Mouse (Mus musculus): ENCODE results near the gene Ipcef1.

The Ipcef1 gene

GRCm38 (mm10) chr10:7052315-7053017, at the start of gene Ipcef1:
Ipcef1 (minus strand) TSS chr10:7052478.
- DNase-seq (ENCODE audit: low spot score in 2 of 2): no peak

- DNase-seq (ENCODE audit: low spot score in 2 of 2): no peak
Measured at GRCm38 (mm10) chr10:7077971-7078370, 25.7 kb upstream of the Ipcef1 start.

DNA sequence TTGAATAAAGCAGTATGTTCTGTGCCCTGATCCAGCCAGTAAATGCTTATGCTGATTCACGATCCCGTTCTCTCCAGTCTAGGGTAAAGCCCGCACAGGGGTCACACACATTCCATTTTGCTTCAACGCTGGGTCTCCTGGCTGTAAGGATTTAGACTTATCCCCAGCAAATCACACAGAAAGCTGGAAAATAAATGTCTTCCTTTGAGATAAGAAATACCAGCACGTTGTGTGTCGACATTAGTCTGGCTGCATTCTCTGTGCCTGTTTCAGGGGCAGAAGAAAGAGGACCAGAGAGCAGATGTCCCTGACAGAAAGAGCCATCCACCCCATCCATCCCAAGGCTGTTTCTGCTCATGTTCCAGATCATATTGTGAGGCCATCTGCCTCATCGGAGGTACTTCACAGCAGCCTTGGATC, 25.1 kb upstream of the Ipcef1 start:
- DNase-seq (ENCODE audit: low spot score in 2 of 2): no peak

DNA sequence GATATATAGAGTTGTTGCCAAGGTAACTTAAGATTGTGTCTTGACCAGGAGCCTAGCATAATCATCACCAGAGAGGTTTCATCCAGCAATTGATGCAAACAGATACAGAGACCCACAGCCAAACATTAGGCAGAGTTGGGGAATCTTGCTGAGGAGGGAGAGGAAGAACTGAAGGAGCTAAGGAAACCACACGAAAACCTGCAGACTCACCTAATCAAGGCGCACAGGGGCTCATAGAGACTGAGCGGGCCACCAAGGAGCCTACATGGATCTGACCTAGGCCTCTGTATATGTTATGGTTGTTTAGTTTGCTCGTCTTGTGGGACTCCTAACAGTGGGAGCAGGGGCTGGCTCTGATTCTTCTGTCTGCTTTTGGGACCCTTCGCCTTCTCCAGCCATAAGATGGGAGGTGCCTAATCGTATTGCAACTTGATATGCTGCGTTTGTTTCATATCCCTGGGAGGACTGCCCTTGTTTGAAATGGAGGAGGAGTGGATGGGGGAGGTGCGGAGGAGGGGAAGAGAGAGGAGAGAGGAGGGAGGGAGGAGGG, 24.5 kb upstream of the Ipcef1 start:
- DNase-seq (ENCODE audit: low spot score in 2 of 2): no peak

DNA sequence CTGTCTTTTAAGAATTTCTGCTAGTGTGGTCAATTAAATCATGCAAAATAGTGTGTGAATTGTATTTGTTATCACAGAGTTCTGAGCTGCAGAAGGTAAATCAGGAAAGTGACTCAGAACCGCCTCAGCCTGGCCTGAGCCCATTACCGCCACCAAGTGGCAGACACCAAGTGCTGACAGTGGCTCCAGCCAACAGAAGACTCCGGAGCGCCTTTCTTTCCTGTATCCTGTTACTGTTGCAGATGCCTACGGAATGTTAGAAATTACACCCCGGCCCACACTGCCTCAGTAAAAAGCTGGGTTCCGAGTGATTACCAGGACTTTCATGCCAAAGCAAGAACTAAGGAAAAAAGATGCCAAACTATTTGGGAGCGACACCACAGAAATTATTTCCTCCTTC, 23.9 kb upstream of the Ipcef1 start:
- DNase-seq (ENCODE audit: low spot score in 2 of 2): peak; percentile 7 to 58

DNA sequence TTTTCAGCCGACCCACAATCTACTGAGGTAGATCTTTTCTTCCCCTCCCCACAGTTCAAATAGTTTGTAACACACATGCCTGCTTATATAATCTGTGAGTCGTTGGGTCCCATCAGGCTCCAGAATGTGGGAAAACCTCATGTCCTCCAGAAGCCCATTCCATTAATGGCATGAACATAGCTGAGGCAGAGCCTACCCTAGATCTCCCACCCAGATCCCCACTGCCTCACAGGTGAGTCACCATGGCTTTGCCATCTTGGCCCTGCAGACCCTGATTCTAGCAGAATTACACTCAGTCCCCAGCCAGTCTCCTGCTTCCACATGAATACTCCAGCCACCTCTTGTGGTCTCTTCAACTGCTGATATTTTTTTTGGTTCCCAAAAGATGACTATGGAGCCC, 23.4 kb upstream of the Ipcef1 start:
- no peak for DNase-seq (ENCODE audit: low spot score in 2 of 2)

DNA sequence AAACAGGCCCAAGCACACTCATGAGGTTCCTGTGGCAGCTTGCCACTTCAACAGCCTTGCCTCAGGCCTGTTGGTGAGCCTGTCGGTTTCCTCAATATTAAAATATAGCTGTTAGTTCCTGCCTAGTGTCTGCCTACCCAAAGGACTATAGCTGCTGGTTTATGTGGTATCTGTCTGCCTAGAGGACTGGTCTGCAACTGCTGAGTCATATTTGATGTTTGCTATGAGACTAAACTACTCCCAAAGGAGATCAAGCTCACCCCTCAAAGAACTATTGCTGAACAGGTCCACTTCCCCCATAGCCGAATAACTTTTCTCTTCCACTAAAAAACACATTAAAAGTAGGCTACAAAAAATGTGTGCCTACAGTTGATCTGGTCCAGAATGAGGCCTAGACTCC, 22.0 kb upstream of the Ipcef1 start:
- DNase-seq (ENCODE audit: low spot score in 2 of 2): no peak

DNA sequence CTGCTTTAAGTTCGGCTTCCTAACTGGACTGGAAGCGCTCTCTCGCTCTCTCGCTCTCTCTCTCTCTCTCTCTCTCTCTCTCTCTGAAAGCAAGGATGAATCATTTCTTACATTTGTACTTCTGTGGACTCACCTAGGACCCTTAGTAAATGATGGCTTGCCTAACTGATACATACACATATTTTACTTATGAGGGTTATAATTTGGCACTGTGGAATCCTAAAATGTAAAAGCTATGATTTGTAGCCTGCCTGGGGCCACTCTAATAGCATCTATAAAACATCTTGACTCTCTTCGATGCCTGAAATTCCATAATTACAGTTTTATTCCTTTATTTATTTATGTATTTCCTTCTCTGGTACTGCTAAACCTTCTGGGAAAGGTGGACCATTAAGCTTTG, 18.6 kb upstream of the Ipcef1 start:
- DNase-seq (ENCODE audit: low spot score in 2 of 2): no peak

DNA sequence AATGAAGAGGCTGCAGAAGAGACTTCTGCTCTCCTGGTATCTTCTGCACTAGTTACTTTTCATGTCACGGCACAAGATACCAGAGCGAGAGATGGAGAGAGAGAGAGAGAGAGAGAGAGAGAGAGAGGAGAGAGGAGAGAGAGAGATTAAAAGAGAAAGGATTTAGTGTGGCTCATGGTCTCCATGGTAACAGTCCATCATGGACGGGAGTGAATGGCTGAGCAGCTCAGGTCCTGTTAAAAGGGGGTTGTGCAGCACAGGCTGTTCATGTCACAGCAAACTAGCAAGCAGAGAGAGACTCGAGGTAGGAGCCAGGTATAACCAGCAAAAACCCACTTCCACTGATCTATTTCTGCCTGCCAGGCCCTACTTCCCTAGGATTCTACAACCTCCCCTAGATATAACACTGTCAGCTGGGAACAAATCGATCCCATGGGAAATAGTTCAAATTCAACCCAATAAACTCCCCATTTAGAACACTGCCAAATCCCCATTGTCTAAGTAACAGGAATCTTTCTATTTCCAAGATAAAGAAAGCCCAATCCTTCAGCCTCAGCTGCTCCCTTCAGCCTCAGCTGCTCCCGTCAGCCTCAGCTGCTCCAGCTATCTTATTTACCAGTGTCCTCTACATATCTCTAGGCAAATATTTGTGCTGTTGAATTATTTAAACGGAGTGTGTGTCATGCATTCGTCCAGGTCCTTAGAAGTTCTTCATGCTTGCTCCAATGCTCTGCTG, 18.0 kb upstream of the Ipcef1 start:
- no peak for DNase-seq (ENCODE audit: low spot score in 2 of 2)

DNA sequence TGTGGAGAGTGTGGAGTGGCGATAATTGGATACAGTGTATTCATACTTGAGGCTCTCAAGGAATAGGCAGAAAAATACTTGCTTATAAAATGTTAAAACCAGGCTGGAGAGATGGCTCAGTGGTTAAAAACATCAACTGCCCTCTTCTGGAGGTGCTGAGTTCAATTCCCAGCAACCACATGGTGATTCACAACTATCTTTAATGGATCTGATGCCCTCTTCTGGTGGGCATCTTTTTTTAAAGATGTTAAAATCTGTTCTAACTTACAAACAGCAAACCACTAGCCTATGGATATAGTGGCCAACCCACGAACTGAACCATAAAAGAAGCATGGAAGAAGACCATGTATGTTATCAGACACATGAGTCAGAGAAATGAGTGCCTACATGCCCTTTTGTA, 16.8 kb upstream of the Ipcef1 start:
- no peak for DNase-seq (ENCODE audit: low spot score in 2 of 2)

- peak; percentile 7 to 19 for DNase-seq (ENCODE audit: low spot score in 2 of 2)
Measured at GRCm38 (mm10) chr10:7068608-7069007, 16.3 kb upstream of the Ipcef1 start.

DNA sequence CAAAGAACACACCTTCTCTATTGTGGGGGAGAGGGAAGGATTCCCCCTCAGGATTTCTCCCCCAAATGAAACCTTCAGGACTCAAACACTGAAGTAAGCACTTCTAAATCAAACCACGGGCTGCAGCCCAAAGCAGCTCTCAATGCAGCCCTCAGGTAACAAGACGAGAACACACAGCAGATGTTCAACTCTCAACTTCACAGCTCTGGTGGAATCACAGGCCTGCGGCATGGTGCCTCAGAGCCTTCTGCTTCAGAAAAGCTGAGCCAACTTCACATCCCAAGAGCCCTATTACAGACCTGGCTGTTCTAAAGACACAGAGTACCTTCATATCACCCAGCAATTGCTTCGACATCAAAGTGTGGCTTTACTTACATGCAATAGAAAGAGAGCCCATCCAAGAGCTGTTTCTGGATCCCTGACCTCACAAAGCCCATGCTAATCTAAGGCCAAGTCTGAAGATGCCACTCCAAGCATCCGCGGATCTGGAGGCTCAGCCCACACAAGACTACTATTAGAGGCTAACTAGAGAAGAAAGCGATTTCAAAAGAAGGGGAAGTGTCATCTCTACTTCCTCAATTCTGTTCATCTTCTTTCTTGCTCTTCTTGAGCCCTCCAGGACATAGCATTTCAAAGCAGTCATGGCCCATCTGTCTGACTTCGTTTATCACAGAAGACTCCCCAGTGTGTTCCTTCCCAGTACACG, 11.6 kb upstream of the Ipcef1 start:
- DNase-seq (ENCODE audit: low spot score in 2 of 2): no peak

DNA sequence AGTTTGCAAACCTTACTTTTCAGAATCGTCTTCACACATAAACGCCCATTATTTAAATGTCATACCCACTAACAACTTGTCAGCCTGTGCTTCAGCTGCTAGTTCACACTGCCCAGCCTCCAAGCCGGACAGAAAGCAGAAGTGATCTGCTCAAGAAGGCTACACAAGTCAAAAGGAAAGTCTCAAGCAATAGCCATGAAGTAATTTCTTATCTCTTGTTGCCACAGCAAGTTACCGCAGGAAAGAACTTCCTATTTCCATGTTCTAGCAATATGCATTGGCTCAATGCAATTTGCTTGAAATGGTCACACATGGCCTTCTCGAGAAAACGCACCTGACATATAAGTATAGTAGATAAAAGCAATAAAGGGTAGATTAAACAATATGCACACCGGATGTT, 10.7 kb upstream of the Ipcef1 start:
- DNase-seq (ENCODE audit: low spot score in 2 of 2): no peak

DNA sequence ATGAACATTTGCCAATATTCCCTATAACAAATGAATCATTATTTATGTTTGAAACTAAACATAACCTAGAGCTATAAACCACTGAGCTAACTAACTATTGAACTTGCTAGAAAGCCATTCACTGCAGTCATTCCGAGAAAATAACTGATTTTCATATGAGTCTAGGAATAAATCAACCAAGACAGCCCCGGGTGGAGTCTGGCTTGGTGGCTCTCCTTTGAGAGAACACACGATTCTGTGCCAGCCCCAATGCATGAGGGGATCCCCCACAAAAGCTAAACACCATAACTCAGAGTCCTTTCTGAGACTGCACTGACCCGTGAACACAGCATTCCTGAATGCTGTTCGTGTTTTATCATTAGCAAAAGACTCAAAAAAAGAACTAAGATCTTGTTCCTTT, 8.0 kb upstream of the Ipcef1 start:
- DNase-seq (ENCODE audit: low spot score in 2 of 2): no peak

GRCm38 (mm10) chr10:7057546-7057945, 5.3 kb upstream of the Ipcef1 start:
- DNase-seq (ENCODE audit: low spot score in 2 of 2): no peak

GRCm38 (mm10) chr10:7054560-7055205, 2.4 kb upstream of the Ipcef1 start:
- DNase-seq (ENCODE audit: low spot score in 2 of 2): no peak

DNA sequence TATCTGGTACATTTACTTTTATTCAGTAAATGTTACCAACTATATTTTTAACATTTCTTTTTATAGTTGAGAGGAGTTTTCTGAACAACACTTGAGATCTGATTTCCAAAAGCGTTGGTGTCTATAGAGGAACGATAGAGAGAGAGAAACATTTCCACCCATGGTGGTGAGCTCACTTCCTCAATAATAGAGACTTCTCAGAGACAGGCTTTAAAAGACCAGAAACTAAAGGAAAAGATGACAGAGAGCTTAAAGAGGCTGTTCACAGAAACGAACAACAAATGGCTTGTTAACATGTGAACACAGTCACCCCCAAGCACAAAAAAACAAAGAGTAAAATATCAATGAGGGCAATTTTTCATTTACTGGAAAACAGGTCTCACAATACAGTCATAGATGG, 2.4 kb downstream of the Ipcef1 start:
- DNase-seq (ENCODE audit: low spot score in 2 of 2): no peak

GRCm38 (mm10) chr10:7047919-7048291, 4.4 kb downstream of the Ipcef1 start:
- DNase-seq (ENCODE audit: low spot score in 2 of 2): no peak

DNA sequence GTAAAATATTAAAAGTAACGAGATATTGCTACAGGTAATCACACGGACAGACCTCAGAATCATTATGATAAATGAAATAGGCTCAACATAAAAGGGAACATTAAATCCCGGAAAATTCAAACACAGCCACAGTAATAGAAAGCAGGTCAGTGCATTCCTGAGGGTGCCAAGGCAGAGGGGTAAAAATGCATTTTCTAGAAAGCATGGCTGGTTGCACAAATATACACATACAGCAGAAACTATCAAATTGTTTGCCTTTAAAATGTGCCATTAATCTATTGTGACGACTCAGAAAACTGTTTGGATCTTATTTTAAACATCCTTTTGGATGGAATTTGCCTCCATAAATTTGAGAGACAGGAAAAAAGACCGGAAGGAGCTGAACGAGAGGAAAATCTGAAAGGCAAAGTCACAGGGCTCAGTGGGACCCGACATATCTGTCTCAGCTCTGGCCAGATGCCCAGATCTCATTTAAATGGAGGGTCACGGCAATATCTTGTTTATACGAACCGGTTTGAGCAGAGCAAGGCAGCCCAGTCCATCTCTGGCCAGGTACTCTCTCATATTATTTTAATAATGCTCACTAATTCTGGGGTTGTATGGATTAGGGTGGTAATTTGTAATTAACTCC, 4.9 kb downstream of the Ipcef1 start:
- DNase-seq (ENCODE audit: low spot score in 2 of 2): no peak

- no peak for DNase-seq (ENCODE audit: low spot score in 2 of 2)
Measured at GRCm38 (mm10) chr10:7043896-7044295, 8.4 kb downstream of the Ipcef1 start.

- DNase-seq (ENCODE audit: low spot score in 2 of 2): no peak
Measured at GRCm38 (mm10) chr10:7041032-7041431, 11.2 kb downstream of the Ipcef1 start.

GRCm38 (mm10) chr10:7037194-7037593, 15.1 kb downstream of the Ipcef1 start:
- no peak for DNase-seq (ENCODE audit: low spot score in 2 of 2)
